Mouse (Mus musculus): ENCODE results near the gene Ccm2l.

DNA sequence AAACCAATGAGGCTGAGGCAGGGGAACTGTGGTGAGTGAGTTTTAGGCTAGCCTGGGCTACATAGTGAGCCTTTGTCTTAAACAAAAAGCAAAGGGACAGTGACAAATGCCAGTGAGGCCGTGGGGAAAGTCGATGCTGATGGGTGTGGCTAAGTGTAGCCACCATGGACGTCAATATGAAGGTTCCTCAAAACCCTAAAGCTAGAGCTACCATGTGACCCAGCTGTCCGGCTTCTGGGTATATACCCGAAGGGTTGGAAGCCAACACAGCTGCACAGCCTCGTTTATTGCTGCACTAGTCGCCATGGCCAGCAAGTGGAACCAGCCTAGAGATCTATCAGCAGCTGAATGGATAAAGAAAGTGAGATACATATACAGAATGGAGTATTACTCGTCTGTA lies 54.4 kb downstream of the Ccm2l start:
- TF ChIP-seq CTCF (IDR thresholded peaks at IDR 0.05; ENCODE audit: borderline replicate concordance, extremely low read depth, insufficient read depth, insufficient read length): no peak
- TF ChIP-seq POLR2A (IDR thresholded peaks at IDR 0.05; ENCODE audit: borderline replicate concordance, extremely low read depth, insufficient read depth, insufficient read length, poor library complexity, severe bottlenecking): no peak

All from brain, embryonic 14.5 days (tissue).